Mouse (Mus musculus) embryonic fibroblast, embryonic 13.5 days (primary cell): ENCODE measurements around the gene Gbgt1. TPM values are rescaled to one million over a fixed set of nuclear protein-coding genes. Genes with fewer than 3 reads are reported as not detected.

ENCODE experiments used
- H3K27ac ChIP-seq: 2 replicates; pipeline ENCODE4 v1.5.1; 2012; ENCODE audit warnings: low read length, control low read depth, inconsistent platforms; ENCODE audit not compliant: insufficient read depth
- H3K4me1 ChIP-seq: 2 replicates; pipeline ENCODE4 v1.6.1; 2011; ENCODE audit warnings: low read length; ENCODE audit not compliant: control insufficient read depth, insufficient read depth
- H3K4me3 ChIP-seq: 2 replicates; pipeline ENCODE4 v1.5.1; 2011; ENCODE audit warnings: mild to moderate bottlenecking, control low read depth, low read length; ENCODE audit not compliant: insufficient read depth
- CTCF ChIP-seq: IDR thresholded peaks from 2 replicates; pipeline ENCODE4 v1.5.1; 2011; ENCODE audit warnings: mild to moderate bottlenecking, control low read depth, low read length, moderate library complexity, borderline replicate concordance; ENCODE audit not compliant: insufficient read depth
- POLR2A ChIP-seq: IDR thresholded peaks from 2 replicates; pipeline ENCODE4 v1.6.1; 2011; ENCODE audit warnings: low read depth, mild to moderate bottlenecking, control low read depth, low read length, moderate library complexity
- polyA plus RNA-seq: library from polyadenylated mRNA; stranded (reverse); fragments of >200 nt; gene quantifications from 2 replicates; pipeline ENCODE4 v1.2.4, GENCODE M21; 2011; ENCODE audit warnings: low read depth; ENCODE audit not compliant: missing spikeins, insufficient read length

Gene Gbgt1
- not detected in 2 replicates for polyA plus RNA-seq

- no peaks in the 10 kb centered on the region for H3K4me1 ChIP-seq
- no peak within 1 kb of the TSS for H3K4me3 ChIP-seq
- TF ChIP-seq POLR2A (no peak), CTCF (no peak)
- no peak within 1 kb of the TSS for H3K27ac ChIP-seq
Observed at GRCm38 (mm10) chr2:28496671-28497070, at the start of gene Gbgt1. Gene Gbgt1, plus strand, starts transcription at chr2:28496891.

- Histone ChIP-seq H3K4me1 (no peaks in the 10 kb centered on the region), H3K4me3 (peak overlapping the region; percentile 38), H3K27ac (no peak overlapping the region)
- TF ChIP-seq POLR2A (no peak), CTCF (no peak)
Observed at GRCm38 (mm10) chr2:28447315-28447670, 49.4 kb upstream of the Gbgt1 start.

GRCm38 (mm10) chr2:28451663-28452062 lies 45.0 kb upstream of the Gbgt1 start:
- no peak overlapping the region for H3K27ac ChIP-seq
- no peak overlapping the region for H3K4me3 ChIP-seq
- TF ChIP-seq CTCF (no peak), POLR2A (no peak)
- no peaks in the 10 kb centered on the region for H3K4me1 ChIP-seq

GRCm38 (mm10) chr2:28453539-28453938 lies 43.2 kb upstream of the Gbgt1 start:
- TF ChIP-seq CTCF: no peak
- no peak for TF ChIP-seq POLR2A
- no peaks in the 10 kb centered on the region for H3K4me1 ChIP-seq
- H3K4me3 ChIP-seq: no peak overlapping the region
- H3K27ac ChIP-seq: no peak overlapping the region

- H3K4me1 ChIP-seq: no peaks in the 10 kb centered on the region
- no peak overlapping the region for H3K4me3 ChIP-seq
Observed at GRCm38 (mm10) chr2:28456616-28457015, 40.1 kb upstream of the Gbgt1 start.

GRCm38 (mm10) chr2:28463919-28464318 lies 32.8 kb upstream of the Gbgt1 start:
- H3K4me1 ChIP-seq: no peaks in the 10 kb centered on the region
- H3K27ac ChIP-seq: no peak overlapping the region
- TF ChIP-seq CTCF (peak; percentile 42; the same call in 1 of the 2 replicates), POLR2A (no peak)
- no peak overlapping the region for H3K4me3 ChIP-seq

More at GRCm38 (mm10) chr2:28456616-28457015, 40.1 kb upstream of the Gbgt1 start:
- no peak overlapping the region for H3K27ac ChIP-seq
- TF ChIP-seq CTCF (no peak), POLR2A (no peak)

GRCm38 (mm10) chr2:28464919-28465318 lies 31.8 kb upstream of the Gbgt1 start:
- H3K4me1 ChIP-seq: no peaks in the 10 kb centered on the region
- H3K27ac ChIP-seq: no peak overlapping the region
- H3K4me3 ChIP-seq: no peak overlapping the region
- no peak for TF ChIP-seq CTCF
- TF ChIP-seq POLR2A: no peak

- Histone ChIP-seq H3K4me1 (no peaks in the 10 kb centered on the region), H3K4me3 (peak within 1 kb of the TSS; percentile 12; the same call in 1 of the 2 replicates), H3K27ac (no peak within 1 kb of the TSS)
- no peak for TF ChIP-seq CTCF
- 0 out of 2 replicates have a peak, but pooled peaks have one; percentile 8 for TF ChIP-seq POLR2A
Observed at GRCm38 (mm10) chr2:28465836-28466518, 30.7 kb upstream of the Gbgt1 start, which contains the start of gene 1700007K13Rik. Gene 1700007K13Rik, minus strand, starts transcription at chr2:28466332.

GRCm38 (mm10) chr2:28467860-28468485 lies 28.7 kb upstream of the Gbgt1 start, which contains the start of gene Mrps2:
Gene Mrps2, plus strand, starts transcription at chr2:28468066.
- Histone ChIP-seq H3K4me3 (peak within 1 kb of the TSS; percentile 76), H3K27ac (no peak within 1 kb of the TSS), H3K4me1 (no peaks in the 10 kb centered on the region)
- TF ChIP-seq CTCF (peak; percentile 77), POLR2A (peak; percentile 90)
